Mouse (Mus musculus) liver, embryonic 16.5 days (tissue): ENCODE measurements around the gene Atxn7l3b. TPM values are rescaled to one million over a fixed set of nuclear protein-coding genes. Genes with fewer than 3 reads are reported as not detected.

ENCODE experiments used
- ATAC-seq: fragments of 200-750 bp; cut with Nextera tagmentation; 2 replicates; pipeline ENCODE4 v1.8.0; 2017; ENCODE audit warnings: low read depth, mild to moderate bottlenecking, moderate number of reproducible peaks, moderate library complexity
- H3K27ac ChIP-seq: fragments of 300-500 bp; sonication (generic); 2 replicates; pipeline ENCODE4 v1.5.1; 2014; ENCODE audit warnings: mild to moderate bottlenecking, low read length
- H3K27me3 ChIP-seq: fragments of 300-500 bp; sonication (generic); 2 replicates; pipeline ENCODE4 v1.6.1; 2014; ENCODE audit warnings: low read depth, low read length, mixed read lengths; ENCODE audit not compliant: control insufficient read depth, insufficient read depth
- H3K36me3 ChIP-seq: fragments of 300-500 bp; sonication (generic); 2 replicates; pipeline ENCODE4 v1.6.1; 2014; ENCODE audit warnings: mild to moderate bottlenecking; ENCODE audit not compliant: control insufficient read depth, insufficient read depth
- H3K4me1 ChIP-seq: fragments of 300-500 bp; sonication (generic); 2 replicates; pipeline ENCODE4 v1.6.1; 2014; ENCODE audit warnings: low read depth, low read length, mixed read lengths; ENCODE audit not compliant: control insufficient read depth
- H3K4me2 ChIP-seq: fragments of 300-500 bp; sonication (generic); 2 replicates; pipeline ENCODE4 v1.6.1; 2014; ENCODE audit warnings: low read depth, low read length, mixed read lengths
- H3K4me3 ChIP-seq: fragments of 300-500 bp; sonication (generic); 2 replicates; pipeline ENCODE4 v1.5.1; 2014; ENCODE audit warnings: low read depth, mild to moderate bottlenecking, low read length
- H3K9ac ChIP-seq: fragments of 300-500 bp; sonication (generic); 2 replicates; pipeline ENCODE4 v1.6.1; 2014; ENCODE audit warnings: low read depth, low read length
- H3K9me3 ChIP-seq: fragments of 300-500 bp; sonication (generic); replicated peaks from 2 replicates; pipeline ENCODE4 v1.6.1; 2016; ENCODE audit warnings: low read length; ENCODE audit not compliant: control insufficient read depth
- WGBS: fragments of 180-500 bp; shearing (Covaris S2); extraction: QIAGEN DNeasy Blood & Tissue Kit; methylation state at CpG from one replicate; pipeline ENCODE4 v1.1.7; 2014; ENCODE audit not compliant: insufficient replicate concordance; 5-methylcytosine and 5-hydroxymethylcytosine counted together
- polyA plus RNA-seq: library from polyadenylated mRNA; unstranded; fragments of >200 nt; fragmentation: Nextera tagmentation; extraction: Ambion mirVana; gene quantifications from 2 replicates; pipeline ENCODE4 v1.2.1, GENCODE M21; 2015

The Atxn7l3b gene
- polyA plus RNA-seq, 1 experiment from 2014 or later = 46.6 TPM

DNA sequence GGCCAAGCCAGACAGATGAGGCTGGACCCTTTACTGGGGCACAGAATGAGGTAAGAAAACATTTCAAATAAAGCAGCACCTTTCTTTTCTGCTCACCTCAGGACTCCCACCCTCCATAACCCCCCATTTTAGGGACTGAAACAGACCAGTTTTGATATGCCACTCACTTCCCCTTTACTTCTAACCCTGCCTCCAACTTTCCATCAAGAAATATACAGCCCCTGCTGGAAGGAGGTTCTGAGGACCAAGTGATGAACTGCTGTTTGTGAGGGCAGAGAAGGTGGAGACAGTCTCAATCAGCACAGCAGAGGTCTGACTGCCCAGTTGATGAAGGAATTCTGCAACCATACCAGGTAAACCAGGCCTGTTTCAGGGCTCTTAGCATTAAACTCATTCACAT lies 1.8 kb downstream of the Atxn7l3b start:
- Histone ChIP-seq H3K4me2 (peak overlapping the region; percentile 76), H3K9ac (no peak overlapping the region), H3K27me3 (no peaks in the 10 kb centered on the region), H3K36me3 (peaks cover 2% of the 10 kb centered on the region; the same call in 1 of the 2 replicates), H3K27ac (no peak overlapping the region), H3K4me1 (peaks cover 12% of the 10 kb centered on the region), H3K9me3 (no peaks in the 10 kb centered on the region), H3K4me3 (peak overlapping the region; percentile 85; the same call in 1 of the 2 replicates)
- no peak for ATAC-seq

DNA sequence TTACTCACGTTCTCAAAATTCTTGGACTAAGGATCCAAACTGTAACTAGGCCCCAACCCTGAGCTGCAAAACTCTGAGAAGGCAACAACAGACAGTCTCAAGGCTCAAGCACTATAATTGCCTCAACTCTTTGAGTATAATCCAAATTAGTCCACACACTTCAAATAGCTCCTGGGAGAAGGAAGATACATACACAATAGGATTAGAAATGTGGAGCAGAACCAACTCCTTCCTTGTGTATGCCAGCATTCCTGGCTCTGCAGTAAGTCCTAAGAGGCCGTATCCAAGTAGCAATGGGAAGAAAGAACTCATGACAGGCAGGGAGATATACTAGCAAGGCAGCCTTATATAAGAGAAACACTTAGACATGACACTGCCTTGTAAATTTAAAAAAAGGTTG lies 2.5 kb downstream of the Atxn7l3b start:
- H3K9ac ChIP-seq = no peak overlapping the region
- no peak for ATAC-seq
- peaks cover 12% of the 10 kb centered on the region for H3K4me1 ChIP-seq
- H3K4me2 ChIP-seq = no peak overlapping the region
- 78% methylated on average over 2 of the region's 2 CpGs for WGBS
- no peaks in the 10 kb centered on the region for H3K9me3 ChIP-seq
- H3K27ac ChIP-seq = no peak overlapping the region
- peaks cover 2% of the 10 kb centered on the region; the same call in 1 of the 2 replicates for H3K36me3 ChIP-seq
- no peak overlapping the region for H3K4me3 ChIP-seq
- no peaks in the 10 kb centered on the region for H3K27me3 ChIP-seq

DNA sequence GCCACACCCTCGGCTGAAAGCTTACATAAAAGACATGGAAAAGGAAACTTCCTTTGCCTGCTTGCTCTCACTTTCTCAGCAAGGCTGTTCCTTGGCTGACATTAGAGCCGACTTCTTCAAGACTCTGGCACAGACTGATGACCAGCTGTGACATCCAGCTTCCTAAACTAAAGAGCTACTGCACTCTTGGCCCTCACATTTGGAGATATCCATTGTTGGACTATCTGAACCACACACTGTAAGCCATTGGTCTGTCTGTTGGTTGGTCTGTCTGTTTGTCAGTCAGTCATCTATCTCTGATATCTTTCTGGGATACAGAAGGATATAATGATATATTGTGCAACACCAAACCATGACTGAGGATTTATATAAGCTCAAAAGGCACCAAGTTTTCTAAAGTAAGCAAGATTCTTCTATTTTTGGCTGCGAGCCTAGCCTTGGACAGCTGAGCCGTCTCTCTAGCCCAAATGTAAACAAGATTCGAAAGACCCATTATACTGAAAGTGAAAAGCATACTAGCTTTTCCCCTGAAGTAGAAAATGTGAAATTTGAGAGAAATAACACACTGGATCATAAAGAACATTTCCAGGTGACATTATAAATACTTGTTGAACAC lies 12.1 kb downstream of the Atxn7l3b start:
- ATAC-seq = no peak
- 48% methylated on average over 5 of the region's 5 CpGs for WGBS
- no peak overlapping the region for H3K9ac ChIP-seq
- no peak overlapping the region for H3K27ac ChIP-seq
- H3K9me3 ChIP-seq = no peaks in the 10 kb centered on the region
- no peak overlapping the region for H3K4me2 ChIP-seq
- H3K27me3 ChIP-seq = no peaks in the 10 kb centered on the region
- H3K4me3 ChIP-seq = no peak overlapping the region
- no peaks in the 10 kb centered on the region for H3K36me3 ChIP-seq
- no peaks in the 10 kb centered on the region for H3K4me1 ChIP-seq

DNA sequence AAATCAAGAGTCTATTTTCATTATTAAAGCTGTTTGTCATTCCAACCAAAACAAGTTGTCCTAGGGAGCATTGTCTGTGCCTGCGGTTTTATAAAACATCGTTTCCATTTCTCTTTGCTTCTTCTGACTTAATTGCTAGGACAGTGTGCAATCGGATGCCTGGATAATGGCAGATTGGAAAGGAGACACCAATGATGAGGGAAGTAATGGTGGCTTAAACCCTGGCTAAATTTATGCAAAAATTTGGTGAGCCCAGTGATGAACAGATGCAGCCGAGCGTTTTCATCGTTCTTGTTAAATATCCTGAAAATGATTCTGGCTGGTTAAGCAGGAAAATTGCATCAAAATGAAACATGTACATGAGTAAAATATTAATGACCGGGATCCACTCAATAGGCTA lies 28.6 kb downstream of the Atxn7l3b start:
- no peak overlapping the region for H3K9ac ChIP-seq
- no peak overlapping the region for H3K4me3 ChIP-seq
- H3K27ac ChIP-seq = no peak overlapping the region
- no peak for ATAC-seq
- H3K4me1 ChIP-seq = no peaks in the 10 kb centered on the region
- H3K36me3 ChIP-seq = no peaks in the 10 kb centered on the region
- H3K27me3 ChIP-seq = no peaks in the 10 kb centered on the region
- WGBS = 79% methylated on average over 7 of the region's 7 CpGs
- no peak overlapping the region for H3K4me2 ChIP-seq
- H3K9me3 ChIP-seq = no peaks in the 10 kb centered on the region

DNA sequence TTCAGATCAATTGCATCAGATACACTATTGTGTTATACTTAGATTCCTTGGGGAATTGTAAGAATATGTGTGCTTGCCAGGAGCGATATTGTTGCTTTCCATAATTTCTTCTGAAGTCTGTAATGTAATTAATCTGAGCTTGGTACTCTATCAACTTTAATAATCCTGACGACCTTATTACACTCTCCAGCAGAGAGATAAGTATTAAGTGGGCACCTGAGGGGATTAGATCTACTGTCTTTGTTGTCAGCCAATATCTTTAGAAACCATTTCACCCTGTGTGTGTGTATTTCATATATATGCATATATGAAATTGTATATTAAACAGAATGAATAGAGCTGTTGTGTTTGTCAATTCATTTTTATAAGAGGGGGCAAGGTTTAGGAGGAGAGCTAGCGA lies 29.0 kb downstream of the Atxn7l3b start:
- no peak for ATAC-seq
- Histone ChIP-seq H3K4me3 (no peak overlapping the region), H3K27ac (no peak overlapping the region), H3K4me1 (no peaks in the 10 kb centered on the region), H3K27me3 (no peaks in the 10 kb centered on the region), H3K4me2 (no peak overlapping the region), H3K9ac (no peak overlapping the region), H3K36me3 (no peaks in the 10 kb centered on the region), H3K9me3 (no peaks in the 10 kb centered on the region)
- WGBS = 68% methylated on average over 3 of the region's 3 CpGs

DNA sequence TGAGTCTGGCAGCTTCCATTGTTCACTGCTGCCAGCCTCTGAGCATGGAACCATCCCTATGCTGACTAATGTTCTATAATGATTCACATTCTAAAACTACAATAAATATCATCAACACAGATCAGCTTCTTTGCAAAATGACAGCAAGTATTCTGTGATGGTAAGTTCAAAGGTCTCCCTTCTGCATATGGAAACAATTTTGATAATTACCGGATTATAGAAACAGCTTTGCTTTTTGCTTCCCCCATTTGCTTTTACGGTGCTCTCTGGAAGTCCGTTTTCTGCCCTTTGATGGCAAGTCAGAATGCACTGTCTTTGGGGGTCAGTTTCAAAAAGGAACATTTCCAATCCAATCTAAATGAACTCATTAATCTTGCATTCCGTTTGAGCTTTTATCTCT lies 32.2 kb downstream of the Atxn7l3b start:
- no peak for ATAC-seq
- Histone ChIP-seq H3K4me1 (no peaks in the 10 kb centered on the region), H3K27me3 (no peaks in the 10 kb centered on the region), H3K9me3 (no peaks in the 10 kb centered on the region), H3K9ac (no peak overlapping the region), H3K4me3 (no peak overlapping the region), H3K4me2 (no peak overlapping the region), H3K36me3 (no peaks in the 10 kb centered on the region), H3K27ac (no peak overlapping the region)
- 58% methylated on average over 4 of the region's 4 CpGs for WGBS

DNA sequence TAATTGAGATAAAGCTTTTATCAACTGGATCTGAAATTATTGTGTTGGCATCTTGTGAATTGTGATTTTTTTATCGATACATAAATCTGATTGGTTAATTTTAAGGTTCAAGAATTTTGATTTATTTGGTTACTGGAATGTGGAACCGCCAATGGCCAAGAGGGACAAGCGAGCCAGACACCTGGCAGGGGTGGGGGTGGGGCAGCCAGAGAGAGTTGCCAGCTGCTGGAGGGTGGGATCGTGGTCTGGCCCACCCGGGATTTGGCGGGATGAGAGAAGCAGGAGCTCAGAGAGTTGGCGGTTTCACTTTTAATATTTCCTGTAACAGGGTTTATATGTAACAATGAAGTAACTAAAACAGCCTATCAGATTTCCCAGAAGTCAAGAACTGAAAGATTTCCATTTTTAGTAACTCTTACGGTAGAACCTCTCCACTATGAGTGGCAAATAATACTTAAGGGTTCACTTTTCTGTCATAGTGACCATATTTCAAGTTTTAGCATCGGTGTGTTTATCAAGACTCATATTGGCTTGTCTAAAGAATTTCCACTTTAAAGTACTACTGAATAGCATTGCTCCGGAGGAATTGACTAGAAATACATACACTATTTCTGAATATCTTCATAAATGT lies 35.1 kb downstream of the Atxn7l3b start:
- H3K27ac ChIP-seq = no peak overlapping the region
- WGBS = 65% methylated on average over 10 of the region's 10 CpGs
- H3K27me3 ChIP-seq = no peaks in the 10 kb centered on the region
- no peak overlapping the region for H3K4me3 ChIP-seq
- H3K36me3 ChIP-seq = no peaks in the 10 kb centered on the region
- no peak overlapping the region for H3K4me2 ChIP-seq
- no peak for ATAC-seq
- H3K4me1 ChIP-seq = no peaks in the 10 kb centered on the region
- H3K9ac ChIP-seq = no peak overlapping the region
- no peaks in the 10 kb centered on the region for H3K9me3 ChIP-seq

DNA sequence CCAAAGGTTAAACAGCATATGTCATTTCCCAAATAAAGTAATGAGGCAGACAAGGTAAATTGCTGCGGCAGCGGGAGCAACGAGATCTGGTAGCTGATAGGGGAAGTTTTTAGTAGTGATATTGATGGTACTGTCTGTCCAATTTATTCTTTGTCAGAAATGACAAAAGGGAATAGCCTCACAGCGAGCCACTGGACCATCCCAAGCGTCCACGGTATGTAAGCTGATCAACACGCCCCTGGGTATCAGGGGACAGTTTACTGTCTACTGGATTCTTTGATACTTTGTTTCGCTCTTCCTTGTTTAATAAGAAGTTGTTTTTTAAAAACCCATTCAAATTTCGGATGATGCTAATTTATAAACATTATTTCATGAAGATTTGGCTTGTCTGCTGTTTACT lies 44.7 kb downstream of the Atxn7l3b start:
- 63% methylated on average over 9 of the region's 9 CpGs for WGBS
- no peak overlapping the region for H3K9ac ChIP-seq
- H3K9me3 ChIP-seq = no peaks in the 10 kb centered on the region
- no peak overlapping the region for H3K4me2 ChIP-seq
- no peaks in the 10 kb centered on the region for H3K27me3 ChIP-seq
- H3K36me3 ChIP-seq = no peaks in the 10 kb centered on the region
- no peaks in the 10 kb centered on the region for H3K4me1 ChIP-seq
- H3K4me3 ChIP-seq = no peak overlapping the region
- no peak overlapping the region for H3K27ac ChIP-seq
- no peak for ATAC-seq

DNA sequence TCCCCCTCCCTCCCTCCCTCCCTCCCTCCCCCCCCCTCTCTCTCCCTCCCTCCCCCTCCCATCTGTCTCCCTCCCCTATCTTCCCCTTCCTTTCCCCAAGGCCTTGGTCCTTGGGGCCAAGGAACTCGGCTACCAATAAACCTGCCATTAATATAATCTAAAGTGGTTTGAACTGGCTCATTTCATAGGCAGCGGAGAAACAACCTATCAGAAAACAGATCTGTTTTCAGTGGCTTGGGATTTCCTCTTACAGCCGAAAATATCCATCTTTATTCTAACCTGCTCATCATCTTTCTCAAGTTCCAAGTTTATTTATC lies 45.2 kb downstream of the Atxn7l3b start:
- H3K4me3 ChIP-seq = no peak overlapping the region
- no peaks in the 10 kb centered on the region for H3K27me3 ChIP-seq
- no peaks in the 10 kb centered on the region for H3K36me3 ChIP-seq
- 37% methylated on average over 3 of the region's 3 CpGs for WGBS
- no peak for ATAC-seq
- no peak overlapping the region for H3K4me2 ChIP-seq
- no peak overlapping the region for H3K9ac ChIP-seq
- no peaks in the 10 kb centered on the region for H3K9me3 ChIP-seq
- no peaks in the 10 kb centered on the region for H3K4me1 ChIP-seq
- H3K27ac ChIP-seq = no peak overlapping the region
